Mouse (Mus musculus) thymus, postnatal 4 days (tissue): ENCODE data around the gene 2210011C24Rik.
"Not testable (repeated sequence)": the region's sequence is repeated elsewhere in the genome, so short reads cannot be mapped to it uniquely, and the experiment has no call there.

Experiments
- DNase-seq: peaks from one replicate; pipeline ENCODE4 v3.0.0; 2021

2210011C24Rik gene

DNA sequence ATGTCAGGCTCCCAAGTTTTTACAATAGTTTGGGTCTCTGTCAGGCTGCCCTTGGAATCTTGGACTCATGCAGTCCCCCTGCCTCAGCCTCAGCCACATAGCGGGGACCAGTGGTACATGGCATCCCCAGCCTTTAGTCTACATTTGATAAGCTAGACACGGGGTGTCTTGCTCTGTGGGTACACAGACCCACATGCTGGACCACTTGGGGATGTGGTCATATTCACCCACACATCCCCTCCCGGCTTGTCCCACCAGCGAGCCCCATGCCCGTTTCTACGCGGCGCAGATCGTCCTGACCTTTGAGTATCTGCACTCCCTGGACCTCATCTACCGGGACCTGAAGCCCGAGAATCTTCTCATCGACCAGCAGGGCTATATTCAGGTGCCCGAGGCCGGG, 21.8 kb downstream of the 2210011C24Rik start:
- DNase-seq = no peak

GRCm38 (mm10) chr8:83989243-83989642, 22.7 kb downstream of the 2210011C24Rik start:
- no peak for DNase-seq

DNA sequence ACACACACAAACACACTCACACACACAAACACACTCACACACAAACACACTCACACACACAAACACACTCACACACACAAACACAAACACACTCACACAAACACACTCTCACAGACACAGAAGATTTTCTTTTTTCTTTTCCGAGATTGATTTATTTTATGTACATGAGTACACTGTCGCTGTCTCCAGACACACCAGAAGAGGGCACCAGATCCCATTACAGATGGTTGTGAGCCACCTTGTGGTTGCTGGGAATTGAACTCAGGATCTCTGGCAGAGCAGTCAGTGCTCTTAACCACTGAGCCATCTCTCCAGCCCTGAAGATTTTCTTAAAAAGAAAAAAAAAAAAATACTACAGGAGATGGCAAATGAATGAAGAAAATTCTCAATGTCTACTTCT, 28.7 kb downstream of the 2210011C24Rik start:
- not testable (repeated sequence) for DNase-seq

DNA sequence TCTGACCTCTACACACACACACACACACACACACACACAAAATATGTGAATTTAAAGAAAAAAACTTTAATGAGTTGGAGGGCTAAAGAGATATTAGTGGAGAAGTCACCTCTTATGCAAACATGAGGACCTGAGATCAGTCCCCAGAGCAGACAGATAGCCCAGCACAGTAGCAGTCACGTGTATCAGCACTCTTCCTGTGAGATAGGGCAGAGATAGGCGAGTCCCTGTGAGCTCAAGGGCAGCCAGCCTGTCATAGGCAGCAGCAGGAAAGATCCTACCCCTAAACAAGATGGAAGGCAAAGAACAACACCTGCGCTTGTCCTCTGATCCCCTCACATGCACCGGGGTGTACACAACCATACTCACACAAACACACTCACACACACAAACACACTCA, 29.5 kb downstream of the 2210011C24Rik start:
- no peak for DNase-seq

GRCm38 (mm10) chr8:83981533-83981932, 30.4 kb downstream of the 2210011C24Rik start:
- no peak for DNase-seq

GRCm38 (mm10) chr8:83980845-83981244, 31.1 kb downstream of the 2210011C24Rik start:
- peak; percentile 23 for DNase-seq

GRCm38 (mm10) chr8:83980250-83980649, 31.7 kb downstream of the 2210011C24Rik start:
- DNase-seq = no peak

GRCm38 (mm10) chr8:83978200-83978599, 33.8 kb downstream of the 2210011C24Rik start:
- no peak for DNase-seq

- DNase-seq = no peak
These were observed 34.3 kb downstream of the 2210011C24Rik start for GRCm38 (mm10) chr8:83977646-83978045.

DNA sequence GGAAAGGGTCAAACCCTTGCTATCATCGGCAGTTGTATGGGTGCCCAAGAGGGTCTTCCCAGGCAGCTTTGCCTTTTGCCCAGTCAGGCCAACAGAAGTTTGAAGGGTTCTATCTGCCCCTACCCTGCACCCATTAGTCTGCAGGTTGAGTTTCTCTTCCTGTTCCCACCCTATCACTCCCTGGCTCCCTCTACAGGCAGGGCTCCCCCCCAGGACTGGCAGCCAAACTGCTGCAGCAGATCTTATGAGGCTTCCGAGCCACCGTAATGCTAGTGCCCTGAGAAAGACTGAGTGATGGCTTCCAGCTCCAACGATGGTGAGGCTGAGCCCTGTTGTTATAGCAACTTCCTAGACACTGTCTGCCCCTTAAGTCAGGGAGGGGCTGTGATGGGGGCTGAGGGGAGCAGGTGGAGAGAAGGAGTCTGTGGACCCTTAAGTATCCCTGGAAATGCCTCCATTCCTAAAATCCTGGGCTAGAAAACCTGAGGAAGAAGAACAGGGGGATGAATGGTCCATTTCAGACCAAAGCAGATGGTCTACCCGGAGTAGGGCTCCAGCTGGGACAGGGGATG, 35.1 kb downstream of the 2210011C24Rik start:
- peak; percentile 51 for DNase-seq

- DNase-seq = peak; percentile 64
These were observed 35.8 kb downstream of the 2210011C24Rik start for GRCm38 (mm10) chr8:83976101-83976630.

DNA sequence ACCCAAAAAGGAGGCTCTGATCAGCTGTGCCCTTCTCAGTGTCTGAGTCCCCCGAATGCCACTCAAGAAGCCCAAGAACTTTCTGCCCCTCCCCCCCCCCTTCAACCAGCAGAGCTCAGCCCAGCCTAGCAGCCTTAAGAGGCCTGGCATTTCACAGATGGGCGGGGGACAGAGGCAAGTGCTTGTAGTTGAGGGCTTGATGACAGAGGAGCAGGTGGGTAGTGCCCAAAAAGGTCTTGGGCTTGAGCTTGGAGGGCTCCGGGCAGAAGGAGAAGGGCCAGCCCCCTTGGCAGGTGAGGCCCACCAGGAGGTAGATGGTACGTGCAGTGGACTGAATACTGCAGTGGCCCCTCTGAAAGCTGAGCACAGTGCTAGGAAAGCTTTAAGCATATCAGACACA, 37.5 kb downstream of the 2210011C24Rik start:
- no peak for DNase-seq

- DNase-seq = peak; percentile 57
These were observed 38.6 kb downstream of the 2210011C24Rik start for GRCm38 (mm10) chr8:83973161-83974031.

DNA sequence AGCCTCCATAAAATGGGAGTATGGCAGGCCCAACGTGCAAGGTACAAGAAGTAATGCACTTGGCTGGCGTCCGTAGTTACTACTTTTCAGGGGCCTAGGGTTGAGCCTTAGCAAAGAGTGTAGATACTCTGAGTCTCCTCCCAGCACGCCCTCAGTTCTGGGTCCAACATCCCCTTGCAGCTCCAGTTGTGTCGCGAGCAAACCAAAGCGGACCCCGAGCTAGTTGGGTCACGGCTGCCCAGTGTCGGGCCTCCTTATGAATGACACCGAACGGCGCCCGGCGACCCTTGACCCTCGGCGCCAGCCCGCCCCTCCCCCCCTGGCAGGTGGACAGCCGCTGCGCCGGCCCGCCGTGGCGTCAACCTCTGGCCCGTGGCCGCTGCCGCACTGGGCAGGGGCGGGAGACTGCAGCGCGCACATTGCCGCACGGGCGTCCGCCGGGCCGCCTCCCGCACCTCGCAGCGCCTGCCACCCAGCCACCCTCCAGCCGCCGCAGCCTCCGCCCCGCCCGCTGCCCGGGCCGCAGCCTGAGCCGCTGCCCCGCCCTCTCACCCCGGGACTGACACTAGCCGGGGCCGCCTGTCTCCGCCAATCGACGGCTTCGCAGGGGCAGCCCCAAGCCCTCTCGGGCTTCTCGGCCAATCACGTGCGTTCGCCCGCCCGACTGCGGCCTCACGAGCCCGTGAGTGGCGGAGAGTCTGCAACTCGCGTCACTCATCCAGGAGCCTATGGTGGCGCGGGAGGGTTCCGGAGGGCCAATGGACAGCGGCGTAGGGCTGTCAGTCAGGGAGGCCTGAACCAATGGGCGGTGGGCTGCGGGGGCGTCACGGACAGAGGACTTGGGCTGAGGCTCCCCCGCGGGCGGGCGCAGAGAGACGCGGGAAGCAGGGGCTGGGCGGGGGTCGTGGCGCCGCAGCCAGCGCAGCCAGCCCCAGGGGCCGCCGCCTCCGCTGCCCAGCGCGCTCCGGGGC, 39.5 kb downstream of the 2210011C24Rik start, which contains the start of gene Prkaca:
Gene Prkaca, plus strand, starts transcription at position 844 of the 971 bp plus-strand sequence.
- peak; percentile 96 for DNase-seq

DNA sequence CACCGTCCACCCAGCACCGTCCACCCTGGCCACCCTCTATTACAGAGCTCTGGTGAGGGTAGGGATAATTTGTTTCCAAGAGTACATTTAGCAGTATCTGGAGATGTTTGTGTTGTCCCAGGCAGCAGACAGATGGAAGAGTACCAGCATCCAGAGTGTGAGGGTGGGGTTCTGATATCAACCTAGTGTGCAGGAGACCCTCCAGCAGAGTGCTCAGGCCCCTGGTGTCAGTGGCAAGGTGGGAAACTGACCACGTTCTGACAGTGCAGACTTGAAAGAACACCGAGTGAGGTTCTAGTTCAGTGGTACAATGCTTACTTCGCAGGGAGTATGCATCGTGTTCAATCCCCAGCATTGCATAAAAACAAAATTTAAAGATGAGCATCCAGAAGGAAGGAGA, 40.3 kb downstream of the 2210011C24Rik start:
- no peak for DNase-seq

DNA sequence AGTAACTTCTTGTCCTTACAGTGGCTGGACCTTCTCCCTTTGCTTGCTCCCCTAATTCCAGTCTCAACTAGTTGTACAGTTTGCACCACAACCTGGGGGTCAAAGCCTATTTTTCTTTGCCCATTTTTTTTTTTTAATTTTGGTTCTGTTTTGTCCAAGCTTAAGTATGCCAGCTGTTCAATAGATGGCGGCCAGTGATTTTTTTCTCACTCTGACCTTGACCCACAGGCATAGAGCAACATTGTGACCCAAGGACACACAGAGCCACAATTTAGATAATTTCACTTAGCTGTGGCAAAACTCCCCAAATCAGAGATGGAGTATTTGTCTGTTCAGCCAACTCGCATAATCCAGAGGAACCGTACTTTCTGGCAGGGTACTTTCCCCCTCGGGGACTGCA, 40.9 kb downstream of the 2210011C24Rik start:
- DNase-seq = no peak

- DNase-seq = no peak
These were observed 44.3 kb downstream of the 2210011C24Rik start for GRCm38 (mm10) chr8:83967701-83968100.

- DNase-seq = no peak
These were observed 47.8 kb downstream of the 2210011C24Rik start for GRCm38 (mm10) chr8:83964015-83964765.
